Mouse (Mus musculus) forebrain, embryonic 15.5 days (tissue): Measurements from ENCODE around the gene Ap1b1. TPM values are rescaled to one million over a fixed set of nuclear protein-coding genes. Genes with fewer than 3 reads are reported as not detected.
"Not testable (repeated sequence)": the region's sequence is repeated elsewhere in the genome, so short reads cannot be mapped to it uniquely, and the experiment has no call there.

Source experiments
- ATAC-seq: fragments of 200-750 bp; cut with Nextera tagmentation; replicated peaks from 2 replicates; pipeline ENCODE4 v1.8.0; 2017; ENCODE audit warnings: mild to moderate bottlenecking, moderate TSS enrichment, moderate library complexity
- H3K27ac ChIP-seq: fragments of 300-500 bp; sonication (generic); replicated peaks from 2 replicates; pipeline ENCODE4 v1.5.1; 2015; ENCODE audit warnings: mild to moderate bottlenecking, inconsistent platforms
- H3K27me3 ChIP-seq: fragments of 300-500 bp; sonication (generic); 2 replicates; pipeline ENCODE4 v1.6.1; 2015; ENCODE audit warnings: inconsistent platforms
- H3K36me3 ChIP-seq: fragments of 300-500 bp; sonication (generic); 2 replicates; pipeline ENCODE4 v1.6.1; 2015; ENCODE audit warnings: mild to moderate bottlenecking, inconsistent platforms
- H3K4me1 ChIP-seq: fragments of 300-500 bp; sonication (generic); 2 replicates; pipeline ENCODE4 v1.6.1; 2015; ENCODE audit warnings: inconsistent platforms
- H3K4me2 ChIP-seq: fragments of 300-500 bp; sonication (generic); replicated peaks from 2 replicates; pipeline ENCODE4 v1.6.1; 2015; ENCODE audit warnings: mild to moderate bottlenecking, inconsistent platforms
- H3K4me3 ChIP-seq: fragments of 300-500 bp; sonication (generic); 2 replicates; pipeline ENCODE4 v1.5.1; 2015; ENCODE audit warnings: mild to moderate bottlenecking, inconsistent platforms
- H3K9ac ChIP-seq: fragments of 300-500 bp; sonication (generic); replicated peaks from 2 replicates; pipeline ENCODE4 v1.6.1; 2015; ENCODE audit warnings: mild to moderate bottlenecking, inconsistent platforms
- H3K9me3 ChIP-seq: fragments of 300-500 bp; sonication (generic); 2 replicates; pipeline ENCODE4 v1.6.1; 2016; ENCODE audit warnings: inconsistent platforms
- WGBS: fragments of 180-500 bp; shearing (Covaris S2); methylation state at CpG from one replicate; pipeline ENCODE4 v1.1.7; 2015; ENCODE audit warnings: mixed read lengths; 5-methylcytosine and 5-hydroxymethylcytosine counted together
- microRNA-seq: library from miRNA; unstranded; fragments of <30 nt; microRNA quantifications from one replicate; pipeline ENCODE4, GENCODE M21; 2016
- polyA plus RNA-seq: library from polyadenylated mRNA; unstranded; fragments of >200 nt; fragmentation: Nextera tagmentation; extraction: Ambion mirVana; gene quantifications from 2 replicates; pipeline ENCODE4 v1.2.1, GENCODE M21; 2015

Ap1b1 gene
- polyA plus RNA-seq, 1 experiment from 2014 or later = 81.4 TPM

DNA sequence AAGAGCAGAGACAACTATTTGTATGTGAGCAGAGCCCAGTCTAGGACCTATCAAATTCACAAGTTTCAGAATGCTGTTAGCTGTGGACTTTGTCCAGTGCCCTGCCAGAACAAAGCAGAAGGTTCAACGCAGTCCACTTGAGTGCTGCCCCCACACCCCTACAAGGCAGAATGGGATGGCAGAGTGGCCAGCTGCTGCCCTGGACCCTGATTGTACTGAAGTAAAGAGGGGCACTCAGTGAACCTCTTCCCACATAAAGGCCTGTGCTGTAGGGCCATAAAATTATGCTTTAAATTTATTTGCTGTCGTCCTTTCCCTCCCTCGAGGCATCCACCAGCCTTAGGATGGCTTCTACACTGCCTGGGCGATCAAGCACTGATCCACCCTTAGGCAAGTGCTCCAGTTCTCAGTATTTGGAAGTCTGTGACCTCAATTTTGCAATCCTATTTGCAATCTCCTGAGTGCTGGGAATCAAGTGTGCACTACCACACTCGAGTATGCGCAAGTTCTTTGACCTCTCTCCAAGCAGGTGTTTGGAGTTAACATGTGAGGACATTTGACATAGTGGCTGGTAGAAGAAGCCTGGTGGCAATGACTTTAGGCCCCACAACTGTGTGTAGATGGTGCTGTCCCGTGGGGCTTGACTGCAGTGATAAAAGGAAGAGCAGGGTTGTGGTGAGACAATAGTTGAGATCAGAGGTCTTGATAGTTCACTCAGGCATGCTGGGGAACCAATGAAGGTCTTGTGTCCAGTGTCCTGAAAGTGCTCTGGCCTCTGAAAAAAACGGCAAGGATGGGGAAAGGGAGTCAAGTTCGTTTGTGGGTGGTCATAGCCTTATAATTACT lies 81.7 kb downstream of the Ap1b1 start:
- Histone ChIP-seq H3K9me3 (no peaks in the 10 kb centered on the region), H3K4me3 (no peak overlapping the region), H3K27ac (no peak overlapping the region), H3K9ac (no peak overlapping the region), H3K27me3 (peaks cover 4% of the 10 kb centered on the region; the same call in 1 of the 2 replicates), H3K4me1 (peaks cover 15% of the 10 kb centered on the region), H3K4me2 (no peak overlapping the region), H3K36me3 (peaks cover 53% of the 10 kb centered on the region)
- ATAC-seq = no peak
- WGBS = 84% methylated on average over 9 of the region's 9 CpGs

DNA sequence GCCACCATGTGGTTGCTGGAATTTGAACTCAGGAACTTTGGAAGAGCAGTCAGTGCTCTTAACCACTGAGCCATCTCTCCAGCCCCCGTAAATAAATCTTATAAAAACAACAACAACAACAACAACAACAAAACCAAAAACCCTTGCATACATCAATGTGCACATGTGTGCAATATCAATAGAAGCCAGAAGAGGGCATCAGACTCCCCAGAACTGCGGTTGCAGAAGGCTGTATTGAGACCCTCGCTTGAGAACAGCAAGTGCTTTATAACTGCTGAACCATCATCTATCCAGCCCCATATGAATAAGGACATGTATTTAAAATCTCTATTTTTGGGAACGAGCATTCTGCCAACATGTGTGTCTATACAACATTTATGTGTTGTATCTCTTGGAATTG lies 88.3 kb downstream of the Ap1b1 start:
- H3K36me3 ChIP-seq = peaks cover 81% of the 10 kb centered on the region
- no peak overlapping the region for H3K9ac ChIP-seq
- WGBS = 64% methylated on average over 4 of the region's 4 CpGs
- no peaks in the 10 kb centered on the region for H3K9me3 ChIP-seq
- no peak overlapping the region for H3K4me2 ChIP-seq
- no peaks in the 10 kb centered on the region for H3K27me3 ChIP-seq
- ATAC-seq = 0 out of 2 replicates have a peak, but pooled peaks have one; percentile 28
- H3K4me1 ChIP-seq = no peaks in the 10 kb centered on the region
- no peak overlapping the region for H3K27ac ChIP-seq
- H3K4me3 ChIP-seq = no peak overlapping the region

DNA sequence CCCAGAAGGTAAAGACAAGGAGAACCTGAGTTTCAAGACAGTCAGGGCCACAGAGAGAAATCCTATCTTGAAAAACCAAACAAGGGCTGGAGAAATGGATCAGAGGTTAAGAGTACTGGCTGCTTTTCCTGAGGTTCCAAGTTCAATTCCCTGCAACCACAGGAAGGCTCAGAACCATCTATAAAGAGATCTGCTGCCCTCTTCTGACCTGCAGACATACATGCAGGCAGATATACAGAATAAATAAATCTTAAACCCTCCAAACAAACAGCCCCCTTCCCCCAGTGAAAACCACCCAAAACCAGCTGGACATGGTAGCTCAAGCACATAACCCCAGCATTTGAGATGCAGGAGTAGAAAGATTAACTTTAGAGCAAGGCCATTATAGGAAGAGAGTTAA lies 89.1 kb downstream of the Ap1b1 start:
- Histone ChIP-seq H3K27ac (no peak overlapping the region), H3K4me3 (no peak overlapping the region), H3K4me2 (no peak overlapping the region), H3K9ac (no peak overlapping the region), H3K27me3 (no peaks in the 10 kb centered on the region), H3K4me1 (no peaks in the 10 kb centered on the region), H3K36me3 (peaks cover 81% of the 10 kb centered on the region), H3K9me3 (no peaks in the 10 kb centered on the region)
- ATAC-seq = no peak

GRCm38 (mm10) chr11:5076843-5077242 lies 90.2 kb downstream of the Ap1b1 start:
- H3K4me2 ChIP-seq, H3K9ac ChIP-seq, H3K4me1 ChIP-seq, H3K27ac ChIP-seq, H3K4me3 ChIP-seq, ATAC-seq, H3K27me3 ChIP-seq, H3K9me3 ChIP-seq: not testable (repeated sequence)
- peaks cover 76% of the 10 kb centered on the region for H3K36me3 ChIP-seq
- 79% methylated on average over 4 of the region's 5 CpGs for WGBS

GRCm38 (mm10) chr11:5089147-5089546 lies 102.5 kb downstream of the Ap1b1 start:
- Histone ChIP-seq H3K4me3 (no peak overlapping the region), H3K9me3 (no peaks in the 10 kb centered on the region), H3K9ac (no peak overlapping the region), H3K4me2 (no peak overlapping the region), H3K36me3 (peaks cover 82% of the 10 kb centered on the region), H3K27ac (no peak overlapping the region), H3K27me3 (no peaks in the 10 kb centered on the region), H3K4me1 (peaks cover 5% of the 10 kb centered on the region; the same call in 1 of the 2 replicates)
- 92% methylated on average over 1 of the region's 1 CpGs for WGBS
- no peak for ATAC-seq

DNA sequence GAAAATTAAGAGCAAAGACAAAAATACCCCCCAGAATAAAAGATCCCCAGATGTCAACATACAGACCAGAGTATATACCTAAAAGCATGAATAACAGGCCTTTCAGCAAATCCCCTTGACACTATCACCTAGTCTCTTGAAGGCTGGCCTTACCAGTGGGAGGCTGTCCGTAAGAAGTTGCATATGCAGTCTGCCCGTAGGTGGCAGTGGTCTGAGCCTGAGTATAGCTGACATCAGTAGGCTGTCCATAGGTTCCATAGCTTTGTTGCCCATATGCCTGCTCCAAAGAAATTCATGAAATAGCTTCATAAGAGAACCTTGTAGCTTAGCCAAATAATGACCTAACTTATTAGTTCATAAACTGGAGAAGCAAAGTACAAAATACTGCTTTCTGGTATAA lies 105.1 kb downstream of the Ap1b1 start:
- 38% methylated on average over 2 of the region's 2 CpGs for WGBS
- no peak overlapping the region for H3K4me3 ChIP-seq
- ATAC-seq = no peak
- H3K36me3 ChIP-seq = peaks cover 56% of the 10 kb centered on the region
- H3K9ac ChIP-seq = no peak overlapping the region
- no peaks in the 10 kb centered on the region for H3K9me3 ChIP-seq
- H3K27ac ChIP-seq = no peak overlapping the region
- H3K27me3 ChIP-seq = no peaks in the 10 kb centered on the region
- H3K4me2 ChIP-seq = no peak overlapping the region
- H3K4me1 ChIP-seq = peaks cover 23% of the 10 kb centered on the region

Small RNAs within 50 kb of the gene (microRNA-seq; reads per million reads assigned to microRNA genes)
- not detected for gene Gm47296

Other genes with a start within 250 kb of the Ap1b1 start
- 1.3 and 1.8 TPM in 2 replicates for gene Cabp7, start 240.0 kb upstream of the Ap1b1 start, polyA plus RNA-seq
- 67.2 and 67.3 TPM in 2 replicates for gene Nf2, start 137.3 kb upstream of the Ap1b1 start, polyA plus RNA-seq
- gene Nipsnap1, start 112.9 kb upstream of the Ap1b1 start, polyA plus RNA-seq = 133 and 140 TPM in 2 replicates
- 64.6 and 64.8 TPM in 2 replicates for gene Thoc5, start 91.5 kb upstream of the Ap1b1 start, polyA plus RNA-seq
- 0.89 and 0.91 TPM in 2 replicates for gene Nefh, start 38.8 kb upstream of the Ap1b1 start, polyA plus RNA-seq
- 0.56 and 0.78 TPM in 2 replicates for gene Rasl10a, start 71.3 kb downstream of the Ap1b1 start, polyA plus RNA-seq
- gene Gas2l1, start 78.5 kb downstream of the Ap1b1 start, polyA plus RNA-seq = 21.5 and 21.6 TPM in 2 replicates
- 29.5 and 31.6 TPM in 2 replicates for gene Rhbdd3, start 112.1 kb downstream of the Ap1b1 start, polyA plus RNA-seq
- gene Ewsr1, start 112.4 kb downstream of the Ap1b1 start, polyA plus RNA-seq = 762 and 793 TPM in 2 replicates
- 22.4 and 23.4 TPM in 2 replicates for gene Emid1, start 165.4 kb downstream of the Ap1b1 start, polyA plus RNA-seq